Mouse (Mus musculus) megakaryocyte-erythroid progenitor cell, adult 5-6 weeks (primary cell): ENCODE measurements around the gene Ptprg. TPM values are rescaled to one million over a fixed set of nuclear protein-coding genes. Genes with fewer than 3 reads are reported as not detected.
"Not testable (repeated sequence)": the region's sequence is repeated elsewhere in the genome, so short reads cannot be mapped to it uniquely, and the experiment has no call there.

ENCODE experiments used
- ATAC-seq: replicated peaks from 2 replicates; pipeline ENCODE4 v1.8.0; 2016; ENCODE audit warnings: mild to moderate bottlenecking, inconsistent platforms; ENCODE audit not compliant: severe bottlenecking, poor library complexity, low FRiP score, low TSS enrichment
- total RNA-seq, 2 experiments: library from RNA; stranded (forward) in 1 of 2; stranded (reverse) in 1 of 2; fragments of 200-1000, 215-1000 nt in 1 of 2; fragments of >200 nt in 1 of 2; fragmentation: Nextera tagmentation in 1 of 2; gene quantifications; 2 replicates each; pipeline ENCODE4 v1.2.3; 2014 to 2017

The Ptprg gene
- total RNA-seq, 2 experiments from 2014 or later, result not detected

DNA sequence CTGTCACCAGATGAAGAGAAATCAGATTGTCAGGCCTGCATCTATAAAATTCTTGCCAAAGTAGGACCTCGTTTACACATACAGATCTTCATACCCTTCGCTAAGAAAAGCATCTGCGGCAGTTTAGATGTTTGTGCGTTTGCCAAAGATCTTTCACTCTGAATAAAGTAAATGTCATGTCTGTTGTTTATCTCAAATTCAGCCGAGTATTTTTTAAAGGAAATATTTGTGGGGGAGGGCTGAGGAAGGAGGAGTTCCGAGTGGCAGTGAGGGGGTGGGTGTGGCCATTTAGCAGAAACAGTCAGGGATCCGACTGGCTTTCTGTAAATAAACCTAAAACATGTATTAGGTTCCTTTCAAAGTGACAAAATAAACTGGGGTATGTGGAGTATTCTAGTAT lies 645.4 kb downstream of the Ptprg start:
- ATAC-seq, result no peak

DNA sequence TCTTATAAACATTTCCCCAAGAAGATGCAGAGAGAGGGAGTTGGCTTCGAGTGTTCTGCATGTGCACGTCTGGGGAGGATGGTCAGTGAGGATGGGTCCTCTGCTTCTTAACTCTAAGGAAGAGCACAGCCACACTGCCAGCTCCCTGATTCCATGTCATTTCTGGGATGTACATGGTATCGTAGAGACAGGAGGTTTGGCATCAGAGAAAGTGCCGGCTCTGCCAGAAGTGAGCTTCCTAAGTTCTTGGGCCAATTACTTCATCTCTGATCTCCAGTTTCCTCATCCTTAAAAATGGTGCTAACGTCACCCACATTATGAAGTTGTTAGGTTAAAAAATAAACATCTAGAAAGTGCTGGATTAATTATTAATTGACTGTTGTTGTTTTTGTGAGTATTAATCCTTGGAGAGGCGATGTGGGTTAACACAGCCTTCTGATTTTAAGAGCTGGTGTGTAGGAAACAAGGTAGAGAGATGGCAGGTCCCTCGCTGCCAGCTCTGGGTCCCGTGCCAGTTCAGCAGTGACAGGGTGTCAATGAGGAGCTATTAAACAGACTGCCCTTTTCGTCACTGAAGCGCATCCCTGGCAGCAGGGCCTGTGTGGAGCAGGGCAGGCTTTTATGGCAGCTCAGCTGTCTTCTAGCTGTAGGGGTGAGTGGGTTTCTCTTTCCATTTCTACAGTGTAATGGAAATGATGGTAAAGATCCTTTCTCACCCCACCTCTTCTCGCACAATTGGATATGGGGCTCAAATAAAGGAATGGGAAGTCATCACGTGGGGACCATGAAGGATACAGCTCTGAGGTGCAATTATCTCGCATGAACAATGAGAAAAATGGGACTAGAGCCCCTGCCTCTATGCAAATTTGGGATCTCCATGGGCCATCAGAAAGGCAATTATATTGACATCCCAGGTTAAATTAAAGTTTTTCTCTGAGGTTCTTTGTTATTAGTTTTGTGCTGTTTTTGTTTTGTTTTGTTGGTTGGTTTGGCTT lies 646.9 kb downstream of the Ptprg start:
- ATAC-seq, result no peak

DNA sequence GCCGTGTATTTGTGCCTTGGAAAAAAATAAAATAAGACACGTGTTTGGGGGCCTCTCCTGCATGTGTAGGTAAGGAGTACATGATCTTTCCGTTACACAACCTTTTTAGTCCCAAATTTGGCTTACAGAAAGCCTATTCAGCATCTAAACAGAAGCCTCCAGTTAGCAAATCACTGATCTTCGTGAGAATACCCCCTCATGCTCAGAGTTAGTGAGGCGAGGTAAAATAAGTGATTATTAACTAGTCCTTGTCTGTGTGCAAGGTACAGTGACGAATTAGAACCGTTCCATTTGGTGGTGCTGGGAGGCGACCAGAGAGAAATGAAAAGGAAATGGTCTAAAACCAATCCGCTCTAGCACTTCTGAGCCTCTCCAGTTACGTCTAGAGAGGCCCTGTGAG lies 648.9 kb downstream of the Ptprg start:
- no peak for ATAC-seq

DNA sequence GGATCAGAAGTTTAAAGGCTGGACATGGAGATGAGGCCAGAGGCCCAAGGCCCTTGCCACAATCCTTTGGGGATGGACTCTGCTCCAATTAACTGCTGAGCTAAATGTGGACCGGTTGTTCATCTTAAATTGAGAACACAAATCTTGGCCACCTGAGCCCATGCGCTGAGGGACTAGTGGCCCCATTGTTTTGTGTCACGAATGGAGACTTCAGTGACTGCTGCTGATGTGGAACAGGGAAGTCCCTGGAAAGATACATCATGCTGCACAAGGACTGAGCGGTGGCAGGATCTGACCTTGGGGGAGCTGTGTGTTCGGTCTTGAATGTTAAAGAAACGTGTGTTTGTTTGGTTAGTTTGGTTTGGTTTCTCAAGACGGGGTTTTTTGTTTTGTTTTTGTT lies 649.7 kb downstream of the Ptprg start:
- no peak for ATAC-seq

DNA sequence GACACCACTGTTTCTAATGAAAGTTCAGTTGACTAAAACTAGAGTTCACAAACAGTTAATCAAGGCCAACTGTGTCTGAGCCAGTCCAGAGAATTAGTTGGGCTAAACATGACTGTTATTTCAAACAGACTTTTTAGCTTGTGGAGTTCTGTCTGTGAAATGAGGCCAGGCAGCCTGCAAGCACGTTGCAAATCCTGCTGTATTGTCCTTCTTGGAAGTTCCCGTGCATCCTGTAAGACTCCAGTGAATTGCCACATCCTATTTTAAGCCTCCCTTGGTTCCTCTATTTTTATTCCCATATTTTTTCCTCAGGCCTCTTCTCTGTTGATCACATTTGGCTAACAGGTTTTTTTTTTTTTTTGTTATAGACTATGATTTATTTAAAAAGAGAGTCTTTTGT lies 652.8 kb downstream of the Ptprg start:
- ATAC-seq, result no peak

DNA sequence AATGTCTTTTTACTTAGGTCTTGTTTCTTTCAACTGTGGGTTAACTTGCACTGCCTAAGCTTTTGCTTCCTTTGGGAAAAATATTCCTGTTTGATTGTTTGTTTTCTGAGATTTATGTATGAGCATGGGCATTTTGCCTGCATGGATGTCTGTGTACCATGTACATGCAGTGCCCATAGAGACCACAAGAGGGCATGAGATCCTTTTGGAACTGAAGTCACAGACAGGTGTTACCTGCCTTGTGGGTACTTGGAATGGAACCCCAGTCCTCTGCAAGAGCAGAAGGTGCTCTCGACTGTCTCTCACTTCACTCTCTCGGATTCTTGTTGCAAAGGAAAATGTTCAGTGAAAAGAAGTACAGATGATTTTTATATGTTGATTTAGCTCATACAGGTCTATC lies 655.2 kb downstream of the Ptprg start:
- ATAC-seq, result 0 out of 2 replicates have a peak, but pooled peaks have one; percentile 55

DNA sequence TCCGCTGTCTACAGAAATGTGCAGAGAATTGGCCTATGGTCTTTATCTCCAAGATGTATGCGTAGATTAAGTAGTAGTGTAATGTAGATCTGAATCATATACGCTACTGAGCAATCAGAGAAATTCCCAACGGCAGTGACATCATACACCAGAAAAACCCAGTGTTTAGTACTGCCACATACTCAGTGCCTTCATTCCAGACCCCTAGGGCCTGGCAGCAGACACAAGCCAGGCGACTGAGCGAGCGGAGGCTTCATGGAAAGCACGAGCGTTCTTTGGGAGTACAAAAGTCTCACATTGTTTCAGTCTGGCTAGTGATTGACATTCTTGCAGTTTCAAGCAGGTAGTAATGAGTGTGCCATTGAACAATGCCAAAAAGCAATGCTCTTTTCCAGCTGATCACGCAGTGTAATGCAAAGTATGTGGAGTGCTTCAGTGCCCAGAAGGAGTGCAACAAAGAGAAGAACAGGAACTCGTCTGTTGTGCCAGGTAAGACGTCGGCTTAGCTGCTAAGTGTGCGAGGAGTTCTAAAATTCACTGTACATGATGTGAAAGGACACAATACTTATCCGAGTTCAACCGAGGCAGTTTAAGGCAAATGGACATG lies 665.3 kb downstream of the Ptprg start:
- ATAC-seq, result no peak

DNA sequence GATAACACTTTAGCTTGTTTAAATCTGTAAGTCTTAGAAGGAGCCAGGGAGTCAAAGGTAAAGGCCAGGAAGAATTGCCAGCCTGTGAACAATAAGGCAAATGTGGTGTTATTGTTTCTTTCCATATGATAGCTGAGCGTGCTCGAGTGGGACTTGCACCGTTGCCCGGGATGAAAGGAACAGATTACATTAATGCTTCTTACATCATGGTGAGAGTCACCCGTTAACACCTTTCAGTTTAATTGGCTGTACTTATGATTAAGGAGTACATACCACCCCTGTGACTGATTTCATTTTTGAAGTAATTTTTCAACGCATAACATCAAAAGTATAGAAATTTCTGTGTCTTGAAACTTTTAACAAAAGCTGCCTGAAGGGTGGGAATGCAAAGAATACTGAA lies 666.5 kb downstream of the Ptprg start:
- ATAC-seq, result no peak

DNA sequence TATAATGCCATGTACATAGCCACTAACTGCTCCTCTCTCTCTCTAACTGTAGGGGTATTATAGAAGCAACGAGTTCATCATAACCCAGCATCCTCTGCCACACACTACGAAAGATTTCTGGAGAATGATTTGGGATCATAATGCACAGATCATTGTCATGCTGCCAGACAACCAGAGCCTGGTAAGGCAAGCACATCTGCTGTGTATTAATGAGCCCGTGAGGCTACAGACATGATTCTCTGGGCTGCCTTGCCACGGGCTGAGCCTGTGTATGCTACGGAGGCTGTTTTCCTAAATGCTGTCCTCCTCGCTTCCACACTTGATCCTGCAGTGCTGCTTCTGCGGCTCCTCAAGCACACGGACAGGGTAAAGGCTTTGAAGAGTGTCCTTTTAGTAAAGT lies 667.2 kb downstream of the Ptprg start:
- ATAC-seq, result no peak

DNA sequence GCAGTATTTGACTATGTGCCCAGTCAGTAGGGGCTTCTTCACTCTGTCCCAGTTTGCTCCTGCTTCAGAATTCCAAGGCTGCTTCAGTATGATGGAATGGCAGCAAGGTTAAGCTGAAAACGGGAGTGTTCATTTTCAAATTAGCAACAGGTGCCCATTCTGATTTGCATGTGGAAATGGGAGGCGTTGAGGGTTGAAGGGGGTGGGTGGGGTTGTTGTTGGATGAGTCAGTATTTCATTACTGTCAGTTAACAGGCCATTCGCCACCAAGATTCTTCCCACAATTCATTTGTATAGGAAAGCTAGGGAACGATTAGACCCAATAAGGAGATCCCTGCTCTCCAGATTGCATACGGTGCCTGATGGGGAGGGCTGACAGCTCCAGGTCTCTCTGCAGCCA lies 668.2 kb downstream of the Ptprg start:
- no peak for ATAC-seq

DNA sequence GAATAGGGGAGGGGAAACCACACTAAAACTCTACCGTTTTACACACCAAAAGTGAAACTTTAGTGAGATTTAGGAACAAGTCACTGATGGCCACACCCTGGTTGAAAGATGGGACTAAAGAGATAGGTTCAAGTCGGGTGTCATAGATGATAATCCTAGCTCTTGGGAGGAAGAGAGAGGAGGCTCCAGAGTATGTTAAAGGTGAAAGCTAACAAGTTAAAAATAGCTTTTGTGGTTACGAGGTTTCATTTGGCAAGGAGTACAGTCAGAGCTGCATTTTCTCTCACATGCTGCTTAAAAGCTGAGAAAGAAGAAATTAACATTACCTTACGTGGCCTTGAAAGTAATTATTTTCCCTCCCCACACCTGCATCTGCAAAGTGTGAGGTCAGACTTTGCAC lies 690.4 kb downstream of the Ptprg start:
- ATAC-seq, result no peak

DNA sequence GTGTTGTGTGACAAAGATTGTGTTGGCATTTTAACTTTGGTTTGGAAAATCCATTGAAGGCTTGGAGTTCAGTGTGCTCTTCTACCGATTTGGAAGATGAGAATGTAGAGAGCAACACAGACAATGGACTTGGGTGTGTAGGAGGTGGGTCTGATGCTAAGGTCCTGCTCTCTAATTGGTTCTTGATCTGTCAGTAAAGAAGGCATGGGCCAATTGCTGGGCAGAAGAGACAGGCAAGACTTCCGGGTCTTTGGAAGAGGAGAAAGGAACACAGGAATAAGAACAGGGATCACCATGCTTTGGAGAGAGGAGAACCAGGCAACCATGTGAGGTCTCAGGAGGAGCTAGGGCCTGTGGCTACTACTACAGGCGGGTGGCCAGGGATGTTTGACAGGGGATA lies 722.7 kb downstream of the Ptprg start:
- no peak for ATAC-seq

DNA sequence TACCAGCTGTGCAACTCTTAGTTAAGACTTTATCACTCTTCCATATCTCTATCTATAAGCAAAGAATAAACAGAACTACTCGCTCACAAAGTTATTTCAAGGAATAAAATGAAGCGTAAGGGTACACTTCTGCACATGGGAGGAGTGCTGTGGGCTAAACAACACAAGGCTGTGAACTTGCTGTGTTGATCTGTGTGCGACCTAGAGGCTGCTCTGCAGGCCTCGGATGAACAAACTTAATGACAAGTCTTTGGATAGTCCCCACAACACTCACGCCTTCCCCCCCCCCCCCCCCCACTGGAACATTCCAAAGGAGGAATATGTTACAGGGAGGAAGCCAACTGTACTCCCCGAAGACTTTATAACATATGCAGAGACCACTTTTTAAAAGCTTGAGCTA lies 730.3 kb downstream of the Ptprg start, which contains the start of gene Gm49355:
Gene Gm49355, plus strand, starts transcription at position 336 of the 400 bp plus-strand sequence.
- no peak for ATAC-seq

DNA sequence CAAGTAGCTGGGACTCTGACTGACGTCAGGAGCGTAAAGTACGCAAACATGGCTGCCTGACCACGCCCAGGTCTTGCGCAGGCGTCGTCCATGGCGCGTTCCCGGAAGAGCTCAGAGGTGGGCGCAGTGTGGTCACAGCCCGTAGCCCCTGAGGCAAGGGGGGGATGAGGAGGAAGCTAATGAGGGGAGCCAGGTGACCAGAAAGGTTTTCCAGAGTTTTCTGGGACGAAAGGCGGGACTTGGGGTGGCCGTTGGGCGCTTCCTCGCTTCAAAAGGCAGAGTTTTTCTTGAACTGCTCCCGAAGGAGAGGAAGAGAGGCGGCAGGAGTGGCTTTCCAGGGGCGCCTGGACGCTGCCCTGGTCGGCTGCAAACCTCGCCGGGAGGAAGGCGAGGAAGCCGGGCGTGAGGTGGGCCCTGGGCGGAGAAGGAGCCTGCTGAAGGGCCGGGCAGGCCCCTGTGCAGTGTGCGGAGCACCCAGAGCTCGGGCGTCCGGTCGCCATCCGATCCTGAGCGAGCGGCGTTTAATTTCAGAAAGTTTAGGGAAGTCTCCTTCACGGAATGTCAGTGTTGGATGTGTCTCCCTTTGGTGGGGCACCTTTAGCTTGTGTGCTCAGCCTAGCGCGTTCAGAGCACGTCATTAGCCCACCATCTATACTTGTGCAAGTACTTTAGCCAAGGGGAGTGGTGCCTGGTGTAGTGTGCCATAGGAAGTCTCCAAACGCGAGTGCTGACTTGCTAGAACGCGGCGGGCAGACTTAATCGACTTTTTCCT lies 731.0 kb downstream of the Ptprg start, which contains the start of gene 3830406C13Rik:
Gene 3830406C13Rik, plus strand, starts transcription at position 33 of the 772 bp plus-strand sequence.
- peak; percentile 97 for ATAC-seq

DNA sequence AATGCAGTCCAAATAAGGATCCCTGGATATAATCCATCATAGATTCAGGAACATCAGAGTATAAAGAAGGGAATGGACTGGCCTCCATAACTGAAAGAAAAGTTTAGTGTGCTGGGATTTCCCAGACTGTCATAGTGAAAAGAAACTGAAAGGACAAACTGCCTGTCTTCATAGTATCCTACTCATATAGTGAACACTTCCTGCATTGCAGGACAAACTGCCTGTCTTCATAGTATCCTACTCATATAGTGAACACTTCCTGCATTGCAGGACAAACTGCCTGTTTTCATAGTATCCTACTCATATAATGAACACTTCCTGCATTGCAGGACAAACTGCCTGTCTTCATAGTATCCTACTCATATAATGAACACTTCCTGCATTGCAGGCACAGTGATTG lies 736.4 kb downstream of the Ptprg start:
- ATAC-seq, result not testable (repeated sequence)

Other genes starting within 250 kb of the Ptprg start
- gene Gm3839, start 196.8 kb upstream of the Ptprg start, total RNA-seq (2014; fragmentation: Nextera tagmentation), result 0.28 and 2.3 TPM in 2 replicates
- 0.75 TPM in 1 of 2 replicates, not detected in the other for gene Gm3839, start 196.8 kb upstream of the Ptprg start, total RNA-seq (2017)